Mouse (Mus musculus) cerebellum, adult (tissue): Measurements from ENCODE around the gene Cyren.

Experiments used
- ATAC-seq: cut with Nextera tagmentation; 2 replicates; pipeline ENCODE4 v1.9.2; 2017; ENCODE audit warnings: mild to moderate bottlenecking, moderate library complexity, mixed read lengths; ENCODE audit not compliant: insufficient number of reproducible peaks, low FRiP score, low TSS enrichment

Gene Cyren

GRCm38 (mm10) chr6:34901911-34902444 lies 24.1 kb upstream of the Cyren start:
- no peak for ATAC-seq

- peak; percentile 32; the same call in 1 of the 2 replicates for ATAC-seq
Observed at GRCm38 (mm10) chr6:34900990-34901389, 23.1 kb upstream of the Cyren start.

GRCm38 (mm10) chr6:34899127-34899526 lies 21.3 kb upstream of the Cyren start:
- ATAC-seq, result no peak

- ATAC-seq, result no peak
Observed at GRCm38 (mm10) chr6:34896168-34896780, 18.4 kb upstream of the Cyren start.

GRCm38 (mm10) chr6:34895569-34895968 lies 17.7 kb upstream of the Cyren start:
- peak; percentile 64 for ATAC-seq

GRCm38 (mm10) chr6:34889185-34889584 lies 11.3 kb upstream of the Cyren start:
- ATAC-seq, result no peak

- no peak for ATAC-seq
Observed at GRCm38 (mm10) chr6:34887131-34887850, 9.4 kb upstream of the Cyren start.

- no peak for ATAC-seq
Observed at GRCm38 (mm10) chr6:34884724-34885123, 6.9 kb upstream of the Cyren start.

- 0 out of 2 replicates have a peak, but pooled peaks have one; percentile 8 for ATAC-seq
Observed at GRCm38 (mm10) chr6:34879911-34880475, 2.1 kb upstream of the Cyren start.

GRCm38 (mm10) chr6:34879101-34879740 lies 1.4 kb upstream of the Cyren start:
- ATAC-seq, result no peak

- ATAC-seq, result no peak
Observed at GRCm38 (mm10) chr6:34876835-34877156, 1.1 kb downstream of the Cyren start.

GRCm38 (mm10) chr6:34875966-34876834 lies 1.7 kb downstream of the Cyren start:
- no peak for ATAC-seq

GRCm38 (mm10) chr6:34875268-34875761 lies 2.5 kb downstream of the Cyren start:
- no peak for ATAC-seq

- no peak for ATAC-seq
Observed at GRCm38 (mm10) chr6:34874101-34874921, 3.5 kb downstream of the Cyren start.

- ATAC-seq, result no peak
Observed at GRCm38 (mm10) chr6:34872871-34873270, 5.0 kb downstream of the Cyren start.

GRCm38 (mm10) chr6:34871929-34872328 lies 5.9 kb downstream of the Cyren start:
- ATAC-seq, result no peak

GRCm38 (mm10) chr6:34870724-34871123 lies 7.1 kb downstream of the Cyren start:
- ATAC-seq, result no peak

- no peak for ATAC-seq
Observed at GRCm38 (mm10) chr6:34870136-34870535, 7.7 kb downstream of the Cyren start.
